Mouse (Mus musculus) liver, embryonic 12.5 days (tissue): ENCODE results near the gene Nmur1. TPM values are rescaled to one million over a fixed set of nuclear protein-coding genes. Genes with fewer than 3 reads are reported as not detected.
A peak's percentile ranks its signal among the peaks of the same experiment; 100 is the strongest.

Experiments used
- ATAC-seq: fragments of 200-750 bp; cut with Nextera tagmentation; 2 replicates; pipeline ENCODE4 v1.8.0; 2017; ENCODE audit warnings: moderate number of reproducible peaks, mild to moderate bottlenecking, moderate library complexity
- H3K27ac ChIP-seq: fragments of 300-500 bp; sonication (generic); 2 replicates; pipeline ENCODE4 v1.5.1; 2016; ENCODE audit warnings: mild to moderate bottlenecking
- H3K27me3 ChIP-seq: fragments of 300-500 bp; sonication (generic); replicated peaks from 2 replicates; pipeline ENCODE4 v1.6.1; 2016; ENCODE audit warnings: mild to moderate bottlenecking, moderate library complexity
- H3K36me3 ChIP-seq: fragments of 300-500 bp; sonication (generic); 2 replicates; pipeline ENCODE4 v1.6.1; 2016; ENCODE audit warnings: mild to moderate bottlenecking, moderate library complexity
- H3K4me1 ChIP-seq: fragments of 300-500 bp; sonication (generic); 2 replicates; pipeline ENCODE4 v1.6.1; 2016
- H3K4me2 ChIP-seq: fragments of 300-500 bp; sonication (generic); 2 replicates; pipeline ENCODE4 v1.6.1; 2016; ENCODE audit warnings: mild to moderate bottlenecking, moderate library complexity
- H3K4me3 ChIP-seq: fragments of 300-500 bp; sonication (generic); 2 replicates; pipeline ENCODE4 v1.5.1; 2016; ENCODE audit warnings: mild to moderate bottlenecking, moderate library complexity
- H3K9ac ChIP-seq: fragments of 300-500 bp; sonication (generic); 2 replicates; pipeline ENCODE4 v1.6.1; 2016; ENCODE audit warnings: mild to moderate bottlenecking, moderate library complexity
- H3K9me3 ChIP-seq: fragments of 300-500 bp; sonication (generic); replicated peaks from 2 replicates; pipeline ENCODE4 v1.6.1; 2016; ENCODE audit warnings: mild to moderate bottlenecking, moderate library complexity
- WGBS: fragments of 180-500 bp; shearing (Covaris S2); methylation state at CpG from one replicate; pipeline ENCODE4 v1.1.7; 2016; ENCODE audit not compliant: insufficient replicate concordance; 5-methylcytosine and 5-hydroxymethylcytosine counted together
- polyA plus RNA-seq: library from polyadenylated mRNA; unstranded; fragments of >200 nt; fragmentation: Nextera tagmentation; extraction: Ambion mirVana; gene quantifications from 2 replicates; pipeline ENCODE4 v1.2.1, GENCODE M21; 2016

The Nmur1 gene
- polyA plus RNA-seq, 1 experiment from 2014 or later = 0.19 TPM

GRCm38 (mm10) chr1:86424336-86424735 lies 1.7 kb downstream of the Nmur1 start:
- Histone ChIP-seq H3K4me1 (no peaks in the 10 kb centered on the region), H3K4me2 (no peak overlapping the region), H3K27ac (no peak overlapping the region), H3K27me3 (no peaks in the 10 kb centered on the region), H3K4me3 (no peak overlapping the region), H3K9me3 (no peaks in the 10 kb centered on the region), H3K9ac (no peak overlapping the region), H3K36me3 (no peaks in the 10 kb centered on the region)
- no peak for ATAC-seq
- 79% methylated on average over 1 of the region's 1 CpGs for WGBS

- Histone ChIP-seq H3K9ac (no peak overlapping the region), H3K4me2 (no peak overlapping the region), H3K4me1 (no peaks in the 10 kb centered on the region), H3K36me3 (no peaks in the 10 kb centered on the region), H3K27me3 (no peaks in the 10 kb centered on the region), H3K9me3 (no peaks in the 10 kb centered on the region), H3K27ac (no peak overlapping the region), H3K4me3 (no peak overlapping the region)
- WGBS = 61% methylated on average over 5 of the region's 5 CpGs
- ATAC-seq = no peak
Observed at GRCm38 (mm10) chr1:86423879-86424278, 2.1 kb downstream of the Nmur1 start.

GRCm38 (mm10) chr1:86421007-86421406 lies 5.0 kb downstream of the Nmur1 start:
- Histone ChIP-seq H3K27me3 (no peaks in the 10 kb centered on the region), H3K9ac (no peak overlapping the region), H3K9me3 (no peaks in the 10 kb centered on the region), H3K4me3 (no peak overlapping the region), H3K27ac (no peak overlapping the region), H3K36me3 (no peaks in the 10 kb centered on the region), H3K4me2 (no peak overlapping the region), H3K4me1 (0 out of 2 replicates have a peak, but pooled peaks cover 1% of the 10 kb centered on the region)
- WGBS = 68% methylated on average over 10 of the region's 10 CpGs
- no peak for ATAC-seq

- Histone ChIP-seq H3K4me2 (no peak overlapping the region), H3K9ac (no peak overlapping the region), H3K36me3 (no peaks in the 10 kb centered on the region), H3K27ac (no peak overlapping the region), H3K27me3 (no peaks in the 10 kb centered on the region), H3K4me1 (peaks cover 14% of the 10 kb centered on the region), H3K4me3 (no peak overlapping the region), H3K9me3 (no peaks in the 10 kb centered on the region)
- no peak for ATAC-seq
- WGBS = 51% methylated on average over 6 of the region's 6 CpGs
Observed at GRCm38 (mm10) chr1:86416321-86416720, 9.7 kb downstream of the Nmur1 start.

- peak; percentile 49 for ATAC-seq
- Histone ChIP-seq H3K27ac (no peak overlapping the region), H3K9me3 (no peaks in the 10 kb centered on the region), H3K4me3 (no peak overlapping the region), H3K36me3 (no peaks in the 10 kb centered on the region), H3K27me3 (no peaks in the 10 kb centered on the region), H3K4me2 (no peak overlapping the region), H3K4me1 (peaks cover 15% of the 10 kb centered on the region), H3K9ac (no peak overlapping the region)
- WGBS = 42% methylated on average over 7 of the region's 7 CpGs
Observed at GRCm38 (mm10) chr1:86415612-86416184, 10.3 kb downstream of the Nmur1 start.

- H3K36me3 ChIP-seq = no peaks in the 10 kb centered on the region
- no peak for ATAC-seq
- no peak overlapping the region for H3K4me3 ChIP-seq
- no peaks in the 10 kb centered on the region for H3K27me3 ChIP-seq
- H3K9me3 ChIP-seq = no peaks in the 10 kb centered on the region
- peaks cover 15% of the 10 kb centered on the region for H3K4me1 ChIP-seq
- WGBS = 32% methylated on average over 2 of the region's 2 CpGs
- no peak overlapping the region for H3K4me2 ChIP-seq
- H3K27ac ChIP-seq = no peak overlapping the region
- no peak overlapping the region for H3K9ac ChIP-seq
Observed at GRCm38 (mm10) chr1:86415144-86415543, 10.9 kb downstream of the Nmur1 start.

- Histone ChIP-seq H3K27me3 (no peaks in the 10 kb centered on the region), H3K9ac (no peak overlapping the region), H3K36me3 (no peaks in the 10 kb centered on the region), H3K4me2 (no peak overlapping the region), H3K4me3 (no peak overlapping the region), H3K9me3 (no peaks in the 10 kb centered on the region), H3K4me1 (peaks cover 15% of the 10 kb centered on the region), H3K27ac (no peak overlapping the region)
- no peak for ATAC-seq
- 50% methylated on average over 5 of the region's 5 CpGs for WGBS
Observed at GRCm38 (mm10) chr1:86414715-86415114, 11.3 kb downstream of the Nmur1 start.

GRCm38 (mm10) chr1:86409476-86409875 lies 16.6 kb downstream of the Nmur1 start:
- WGBS = 95% methylated on average over 2 of the region's 2 CpGs
- Histone ChIP-seq H3K4me2 (no peak overlapping the region), H3K4me1 (peaks cover 20% of the 10 kb centered on the region), H3K4me3 (no peak overlapping the region), H3K27me3 (no peaks in the 10 kb centered on the region), H3K9me3 (peaks cover 7% of the 10 kb centered on the region), H3K27ac (no peak overlapping the region), H3K9ac (no peak overlapping the region), H3K36me3 (no peaks in the 10 kb centered on the region)
- ATAC-seq = no peak

GRCm38 (mm10) chr1:86408515-86408914 lies 17.5 kb downstream of the Nmur1 start:
- no peak for ATAC-seq
- no peaks in the 10 kb centered on the region for H3K36me3 ChIP-seq
- no peak overlapping the region for H3K9ac ChIP-seq
- H3K4me2 ChIP-seq = no peak overlapping the region
- WGBS = 70% methylated on average over 10 of the region's 10 CpGs
- no peak overlapping the region for H3K4me3 ChIP-seq
- no peaks in the 10 kb centered on the region for H3K27me3 ChIP-seq
- H3K4me1 ChIP-seq = peaks cover 20% of the 10 kb centered on the region
- H3K27ac ChIP-seq = no peak overlapping the region
- peaks cover 8% of the 10 kb centered on the region for H3K9me3 ChIP-seq

GRCm38 (mm10) chr1:86406914-86407313 lies 19.1 kb downstream of the Nmur1 start:
- H3K9me3 ChIP-seq = peaks cover 8% of the 10 kb centered on the region
- 49% methylated on average over 8 of the region's 8 CpGs for WGBS
- no peaks in the 10 kb centered on the region for H3K27me3 ChIP-seq
- ATAC-seq = peak; percentile 60
- no peak overlapping the region for H3K9ac ChIP-seq
- peaks cover 20% of the 10 kb centered on the region for H3K4me1 ChIP-seq
- no peaks in the 10 kb centered on the region for H3K36me3 ChIP-seq
- H3K4me2 ChIP-seq = no peak overlapping the region
- H3K4me3 ChIP-seq = no peak overlapping the region
- peak overlapping the region; percentile 48; the same call in 1 of the 2 replicates for H3K27ac ChIP-seq

- Histone ChIP-seq H3K4me3 (no peak overlapping the region), H3K27me3 (no peaks in the 10 kb centered on the region), H3K9ac (no peak overlapping the region), H3K9me3 (peaks cover 8% of the 10 kb centered on the region), H3K4me2 (no peak overlapping the region), H3K4me1 (peaks cover 15% of the 10 kb centered on the region), H3K27ac (peak overlapping the region; percentile 48; the same call in 1 of the 2 replicates), H3K36me3 (no peaks in the 10 kb centered on the region)
- ATAC-seq = no peak
- WGBS = 36% methylated on average over 4 of the region's 4 CpGs
Observed at GRCm38 (mm10) chr1:86406313-86406712, 19.7 kb downstream of the Nmur1 start.

GRCm38 (mm10) chr1:86404834-86405233 lies 21.2 kb downstream of the Nmur1 start:
- Histone ChIP-seq H3K4me2 (no peak overlapping the region), H3K27me3 (no peaks in the 10 kb centered on the region), H3K9me3 (peaks cover 8% of the 10 kb centered on the region), H3K9ac (no peak overlapping the region), H3K4me1 (peaks cover 24% of the 10 kb centered on the region), H3K27ac (no peak overlapping the region), H3K36me3 (no peaks in the 10 kb centered on the region), H3K4me3 (no peak overlapping the region)
- 46% methylated on average over 5 of the region's 5 CpGs for WGBS
- ATAC-seq = no peak
